Mouse (Mus musculus): Measurements from ENCODE around the gene Nav2. TPM values are rescaled to one million over a fixed set of nuclear protein-coding genes. Genes with fewer than 3 reads are reported as not detected.

Nav2 gene
- polyA plus RNA-seq, 1 experiment from 2014 or later: 23.0 TPM

DNA sequence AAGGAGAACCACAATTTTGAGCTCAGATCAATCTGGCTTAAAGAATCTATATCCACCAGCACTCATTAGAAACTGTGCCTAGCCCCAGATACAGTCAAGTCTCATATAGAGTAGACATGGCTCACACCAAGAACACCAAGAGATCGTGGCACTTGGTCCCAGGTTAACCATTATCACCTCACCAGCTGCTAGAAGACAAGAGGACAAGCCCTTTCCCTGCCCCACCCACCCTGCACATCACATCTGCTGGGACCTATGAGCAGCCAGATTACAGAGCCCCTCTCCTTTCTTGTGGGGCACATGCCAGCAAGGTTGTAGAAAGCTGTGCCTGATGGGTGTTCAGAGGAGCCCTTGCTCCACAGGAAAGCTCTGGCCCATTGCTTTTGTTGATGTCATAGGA is 411.5 kb downstream of the Nav2 start:
- Histone ChIP-seq H3K27me3 (no peaks in the 10 kb centered on the region), H3K4me3 (no peak overlapping the region), H3K9me3 (no peaks in the 10 kb centered on the region), H3K9ac (replicated peaks) (no peak overlapping the region), H3K36me3 (no peaks in the 10 kb centered on the region), H3K27ac (replicated peaks) (no peak overlapping the region), H3K4me1 (peaks cover 6% of the 10 kb centered on the region; the same call in 1 of the 2 replicates), H3K4me2 (replicated peaks) (no peak overlapping the region)
- WGBS: 83% methylated on average over 1 of the region's 1 CpGs
- ATAC-seq (ENCODE audit: low FRiP score, low read depth): no peak

DNA sequence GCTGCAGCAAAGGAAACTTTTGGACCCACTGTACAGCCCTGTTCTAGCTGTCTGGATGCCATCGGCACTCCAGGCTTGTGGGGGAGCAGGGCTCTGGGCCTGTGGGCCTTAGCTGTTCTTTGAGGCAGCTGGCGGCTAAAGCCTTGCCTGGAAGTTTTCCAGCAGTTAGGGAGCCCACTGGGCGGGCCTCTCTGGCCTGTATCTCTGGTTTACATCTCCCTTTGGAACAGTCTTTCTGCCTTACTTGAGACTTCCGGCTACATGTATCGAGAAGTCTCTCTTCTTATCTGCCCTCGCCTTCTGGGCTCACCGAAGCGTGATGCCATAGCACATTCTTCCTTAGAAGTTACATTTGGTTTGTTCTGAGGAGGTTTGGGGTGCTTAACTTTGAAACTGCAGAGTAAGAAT is 412.6 kb downstream of the Nav2 start:
- Histone ChIP-seq H3K27me3 (no peaks in the 10 kb centered on the region), H3K4me2 (replicated peaks) (no peak overlapping the region), H3K36me3 (no peaks in the 10 kb centered on the region), H3K9me3 (no peaks in the 10 kb centered on the region), H3K4me3 (no peak overlapping the region), H3K27ac (replicated peaks) (no peak overlapping the region), H3K4me1 (peaks cover 18% of the 10 kb centered on the region), H3K9ac (replicated peaks) (no peak overlapping the region)
- no peak for ATAC-seq (ENCODE audit: low FRiP score, low read depth)
- WGBS: 75% methylated on average over 8 of the region's 8 CpGs

DNA sequence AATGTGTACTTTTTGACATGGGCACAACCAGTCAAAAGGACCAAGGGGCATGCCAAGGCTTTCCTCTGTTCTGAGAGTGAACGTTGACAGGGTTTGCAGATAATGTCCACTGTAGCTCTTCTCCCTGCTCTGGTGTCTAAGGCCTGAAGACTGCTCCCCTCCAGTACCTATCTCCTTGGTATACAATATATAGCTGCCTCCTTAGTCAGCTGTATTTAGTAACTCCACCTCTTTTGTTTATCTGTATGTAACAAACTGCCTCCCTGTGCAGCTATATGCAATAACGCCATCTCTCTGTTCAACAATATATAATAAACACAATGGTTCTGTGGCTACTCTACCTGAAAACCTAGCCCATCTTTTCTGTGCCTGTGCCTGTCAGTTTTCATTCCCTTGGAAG is 413.7 kb downstream of the Nav2 start:
- ATAC-seq (ENCODE audit: low FRiP score, low read depth): no peak
- Histone ChIP-seq H3K27ac (replicated peaks) (no peak overlapping the region), H3K36me3 (no peaks in the 10 kb centered on the region), H3K4me1 (peaks cover 21% of the 10 kb centered on the region), H3K9me3 (no peaks in the 10 kb centered on the region), H3K4me3 (no peak overlapping the region), H3K4me2 (replicated peaks) (no peak overlapping the region), H3K9ac (replicated peaks) (no peak overlapping the region), H3K27me3 (no peaks in the 10 kb centered on the region)
- 82% methylated on average over 2 of the region's 2 CpGs for WGBS

GRCm38 (mm10) chr7:49324575-49324974 is 416.1 kb downstream of the Nav2 start:
- Histone ChIP-seq H3K9me3 (no peaks in the 10 kb centered on the region), H3K9ac (replicated peaks) (no peak overlapping the region), H3K27ac (replicated peaks) (no peak overlapping the region), H3K4me2 (replicated peaks) (no peak overlapping the region), H3K4me3 (no peak overlapping the region), H3K27me3 (no peaks in the 10 kb centered on the region), H3K4me1 (peaks cover 21% of the 10 kb centered on the region), H3K36me3 (no peaks in the 10 kb centered on the region)
- WGBS: 88% methylated on average over 2 of the region's 2 CpGs
- ATAC-seq (ENCODE audit: low FRiP score, low read depth): no peak

GRCm38 (mm10) chr7:49326136-49326722 is 417.7 kb downstream of the Nav2 start:
- Histone ChIP-seq H3K27ac (replicated peaks) (no peak overlapping the region), H3K4me1 (peaks cover 20% of the 10 kb centered on the region), H3K36me3 (no peaks in the 10 kb centered on the region), H3K9me3 (no peaks in the 10 kb centered on the region), H3K4me2 (replicated peaks) (no peak overlapping the region), H3K9ac (replicated peaks) (no peak overlapping the region), H3K27me3 (no peaks in the 10 kb centered on the region), H3K4me3 (no peak overlapping the region)
- no peak for ATAC-seq (ENCODE audit: low FRiP score, low read depth)
- WGBS: 42% methylated on average over 5 of the region's 5 CpGs

GRCm38 (mm10) chr7:49326967-49327742 is 418.6 kb downstream of the Nav2 start:
- H3K9ac ChIP-seq (replicated peaks): no peak overlapping the region
- no peak overlapping the region for H3K4me3 ChIP-seq
- no peak overlapping the region for H3K4me2 ChIP-seq (replicated peaks)
- H3K36me3 ChIP-seq: no peaks in the 10 kb centered on the region
- no peak overlapping the region for H3K27ac ChIP-seq (replicated peaks)
- no peak for ATAC-seq (ENCODE audit: low FRiP score, low read depth)
- WGBS: 81% methylated on average over 9 of the region's 9 CpGs
- no peaks in the 10 kb centered on the region for H3K9me3 ChIP-seq
- H3K4me1 ChIP-seq: peaks cover 20% of the 10 kb centered on the region
- no peaks in the 10 kb centered on the region for H3K27me3 ChIP-seq

DNA sequence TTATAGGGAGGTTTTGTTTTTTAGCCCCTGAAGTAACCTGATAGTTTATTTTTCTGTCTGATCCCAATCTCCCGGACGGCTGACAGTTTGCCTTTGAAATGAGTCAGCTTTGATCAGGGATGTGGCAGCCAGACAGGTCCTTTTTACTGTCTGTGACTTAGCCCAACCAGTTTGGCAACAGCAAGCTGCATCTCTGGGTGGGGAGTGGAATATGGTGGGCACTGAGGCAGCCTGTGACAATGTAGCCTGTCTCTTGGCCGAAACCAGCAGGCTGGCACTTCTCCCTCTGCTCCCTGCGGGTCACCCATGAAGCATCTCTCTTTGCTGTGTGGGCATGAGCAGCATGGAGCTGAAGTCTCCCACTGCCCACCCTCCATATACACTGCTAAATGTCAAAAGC is 421.7 kb downstream of the Nav2 start:
- H3K27me3 ChIP-seq: no peaks in the 10 kb centered on the region
- no peak overlapping the region for H3K4me2 ChIP-seq (replicated peaks)
- ATAC-seq (ENCODE audit: low FRiP score, low read depth): no peak
- H3K36me3 ChIP-seq: no peaks in the 10 kb centered on the region
- no peak overlapping the region for H3K27ac ChIP-seq (replicated peaks)
- 62% methylated on average over 4 of the region's 4 CpGs for WGBS
- no peak overlapping the region for H3K4me3 ChIP-seq
- no peak overlapping the region for H3K9ac ChIP-seq (replicated peaks)
- H3K9me3 ChIP-seq: no peaks in the 10 kb centered on the region
- H3K4me1 ChIP-seq: peaks cover 16% of the 10 kb centered on the region

DNA sequence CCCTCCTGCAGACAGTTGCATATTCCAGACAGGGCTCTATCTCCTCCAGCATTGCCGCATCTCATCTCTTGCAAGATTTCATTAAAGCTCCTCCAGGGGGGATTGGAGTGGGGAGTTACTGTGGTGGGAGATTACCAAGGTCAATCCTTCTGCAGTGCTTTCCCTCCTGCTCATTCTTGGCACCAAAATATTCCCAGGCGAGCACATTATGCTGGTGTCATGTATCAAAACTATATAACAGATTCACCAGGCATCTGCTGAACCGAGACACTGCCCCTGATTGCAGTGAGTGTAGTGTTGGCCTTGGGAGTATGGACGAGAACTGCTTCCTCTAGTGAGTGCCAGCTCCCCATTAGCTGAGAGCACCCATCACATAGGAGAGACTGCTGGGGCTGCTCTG is 423.4 kb downstream of the Nav2 start:
- H3K27me3 ChIP-seq: no peaks in the 10 kb centered on the region
- 73% methylated on average over 4 of the region's 4 CpGs for WGBS
- H3K4me1 ChIP-seq: peaks cover 6% of the 10 kb centered on the region
- ATAC-seq (ENCODE audit: low FRiP score, low read depth): no peak
- no peak overlapping the region for H3K27ac ChIP-seq (replicated peaks)
- H3K9ac ChIP-seq (replicated peaks): no peak overlapping the region
- no peak overlapping the region for H3K4me3 ChIP-seq
- no peaks in the 10 kb centered on the region for H3K9me3 ChIP-seq
- no peaks in the 10 kb centered on the region for H3K36me3 ChIP-seq
- no peak overlapping the region for H3K4me2 ChIP-seq (replicated peaks)

DNA sequence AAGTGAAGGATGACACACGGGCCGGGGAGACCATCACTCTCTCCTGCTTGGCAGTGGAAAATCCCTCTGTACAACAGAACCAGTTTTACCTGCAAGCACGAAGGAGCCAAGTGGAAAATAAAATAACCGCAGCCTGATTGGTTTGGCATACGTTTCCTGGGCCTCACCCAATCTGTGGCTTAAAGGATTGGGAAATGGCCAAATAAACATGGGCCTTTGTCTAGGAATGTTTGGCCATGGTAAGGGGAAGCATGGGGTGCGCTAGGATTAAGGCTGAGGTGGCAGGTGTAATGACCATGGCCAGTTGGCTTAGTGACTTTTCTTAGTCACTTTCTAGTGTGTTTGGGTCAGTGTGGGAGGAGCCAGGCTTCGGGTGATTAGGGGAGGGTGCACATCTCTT is 424.1 kb downstream of the Nav2 start:
- WGBS: 76% methylated on average over 7 of the region's 7 CpGs
- Histone ChIP-seq H3K9me3 (no peaks in the 10 kb centered on the region), H3K27ac (replicated peaks) (no peak overlapping the region), H3K4me3 (no peak overlapping the region), H3K36me3 (no peaks in the 10 kb centered on the region), H3K9ac (replicated peaks) (no peak overlapping the region), H3K27me3 (no peaks in the 10 kb centered on the region), H3K4me1 (peaks cover 8% of the 10 kb centered on the region), H3K4me2 (replicated peaks) (no peak overlapping the region)
- no peak for ATAC-seq (ENCODE audit: low FRiP score, low read depth)

DNA sequence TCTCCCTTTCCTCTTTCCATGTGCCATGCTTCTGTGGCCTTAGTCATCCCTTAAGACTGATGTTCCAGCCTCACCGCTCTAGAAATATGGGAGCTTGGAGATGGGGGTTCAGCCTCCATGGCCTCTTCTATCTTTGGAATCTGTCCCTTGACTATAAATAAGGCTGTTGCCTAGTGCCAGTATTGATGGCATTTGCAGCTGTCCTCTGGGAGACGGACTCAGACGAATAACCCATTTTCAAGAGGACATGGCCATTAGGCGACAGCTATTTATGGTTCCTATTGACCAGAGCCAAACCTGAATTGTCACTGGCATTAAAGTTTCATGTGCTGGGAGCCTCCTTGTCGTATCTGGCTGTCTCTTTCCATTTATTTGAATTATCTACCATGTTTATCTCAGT is 425.6 kb downstream of the Nav2 start:
- ATAC-seq (ENCODE audit: low FRiP score, low read depth): no peak
- H3K4me3 ChIP-seq: no peak overlapping the region

GRCm38 (mm10) chr7:49335056-49335455 is 426.5 kb downstream of the Nav2 start:
- no peak overlapping the region for H3K27ac ChIP-seq (replicated peaks)
- WGBS: 70% methylated on average over 3 of the region's 3 CpGs
- ATAC-seq (ENCODE audit: low FRiP score, low read depth): no peak
- H3K4me3 ChIP-seq: no peak overlapping the region
- peaks cover 19% of the 10 kb centered on the region for H3K4me1 ChIP-seq
- H3K9me3 ChIP-seq: no peaks in the 10 kb centered on the region
- no peak overlapping the region for H3K9ac ChIP-seq (replicated peaks)
- H3K36me3 ChIP-seq: no peaks in the 10 kb centered on the region
- no peaks in the 10 kb centered on the region for H3K27me3 ChIP-seq
- H3K4me2 ChIP-seq (replicated peaks): no peak overlapping the region

More for the DNA sequence above, 425.6 kb downstream of the Nav2 start:
- H3K9ac ChIP-seq (replicated peaks): no peak overlapping the region
- H3K36me3 ChIP-seq: no peaks in the 10 kb centered on the region
- H3K9me3 ChIP-seq: no peaks in the 10 kb centered on the region
- 61% methylated on average over 5 of the region's 5 CpGs for WGBS
- no peak overlapping the region for H3K4me2 ChIP-seq (replicated peaks)
- H3K27ac ChIP-seq (replicated peaks): no peak overlapping the region
- H3K4me1 ChIP-seq: peaks cover 17% of the 10 kb centered on the region
- H3K27me3 ChIP-seq: no peaks in the 10 kb centered on the region

GRCm38 (mm10) chr7:49336725-49337124 is 428.2 kb downstream of the Nav2 start:
- 77% methylated on average over 8 of the region's 8 CpGs for WGBS
- Histone ChIP-seq H3K9ac (replicated peaks) (no peak overlapping the region), H3K27ac (replicated peaks) (no peak overlapping the region), H3K9me3 (no peaks in the 10 kb centered on the region), H3K4me3 (no peak overlapping the region), H3K4me1 (peaks cover 28% of the 10 kb centered on the region), H3K27me3 (peaks cover 3% of the 10 kb centered on the region; the same call in 1 of the 2 replicates), H3K36me3 (no peaks in the 10 kb centered on the region), H3K4me2 (replicated peaks) (no peak overlapping the region)
- no peak for ATAC-seq (ENCODE audit: low FRiP score, low read depth)

Data from midbrain, embryonic 12.5 days (tissue).